Mouse (Mus musculus): ENCODE measurements around the gene Fer1l5.

GRCm38 (mm10) chr1:36471181-36472105 lies 99.4 kb downstream of the Fer1l5 start, which contains the start of gene Cnnm4:
- TF ChIP-seq CTCF (conservative IDR thresholded peaks at IDR 0.05; ENCODE audit: low read length) (no peak), POU5F1 (IDR thresholded peaks at IDR 0.05; ENCODE audit: borderline replicate concordance, low read length) (no peak), NANOG (IDR thresholded peaks at IDR 0.05; ENCODE audit: borderline replicate concordance, low read length) (no peak)
